Mouse (Mus musculus): ENCODE measurements around the gene Vsig10.
"Not testable (repeated sequence)": the region's sequence is repeated elsewhere in the genome, so short reads cannot be mapped to it uniquely, and the experiment has no call there.

Vsig10 gene

GRCm38 (mm10) chr5:117303691-117304579 is 14.9 kb upstream of the Vsig10 start:
- no peak for DNase-seq

- DNase-seq = peak; percentile 86 to 93
These were observed 13.9 kb upstream of the Vsig10 start for GRCm38 (mm10) chr5:117304947-117305346.

DNA sequence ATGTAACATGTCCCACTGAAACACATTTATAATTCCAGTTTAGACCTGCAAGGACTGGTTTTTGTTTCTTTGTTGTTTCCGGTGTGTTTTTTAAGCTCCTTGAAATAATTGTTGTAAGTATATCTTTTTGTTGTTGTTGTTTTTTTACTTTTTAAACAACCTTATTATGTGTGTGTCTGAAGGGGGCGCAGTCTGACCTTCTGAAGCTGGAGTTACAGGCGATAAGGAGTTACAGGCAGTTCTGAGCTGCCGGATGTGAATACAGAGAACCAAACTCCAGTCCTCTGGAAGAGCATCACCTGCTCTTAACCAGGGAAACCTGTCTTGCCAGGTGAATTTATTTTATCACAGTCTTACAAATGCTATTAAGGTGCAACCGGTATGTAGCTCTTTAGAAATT is 13.1 kb upstream of the Vsig10 start:
- DNase-seq = no peak

- DNase-seq = no peak
These were observed 12.1 kb upstream of the Vsig10 start for GRCm38 (mm10) chr5:117306826-117307225.

DNA sequence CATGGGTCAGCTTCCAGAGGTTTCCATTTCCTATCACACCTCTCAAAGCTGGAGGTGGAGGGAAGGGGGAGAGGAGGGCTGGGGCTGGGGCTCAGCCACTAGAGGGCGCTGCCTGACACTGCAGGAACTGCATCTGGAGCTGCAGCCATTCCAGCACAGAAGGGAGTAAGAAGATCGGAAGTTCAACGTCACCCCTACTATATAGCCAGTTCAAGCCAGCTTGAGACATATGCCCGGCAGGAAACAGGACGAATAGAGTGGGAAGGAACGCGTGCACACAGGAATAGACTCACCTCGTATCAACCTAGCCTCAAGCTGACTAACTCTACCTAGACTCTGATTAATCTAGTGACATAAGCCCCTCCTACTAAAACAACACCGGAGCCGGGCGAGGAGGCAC is 11.2 kb upstream of the Vsig10 start:
- peak; percentile 52 to 76 for DNase-seq

DNA sequence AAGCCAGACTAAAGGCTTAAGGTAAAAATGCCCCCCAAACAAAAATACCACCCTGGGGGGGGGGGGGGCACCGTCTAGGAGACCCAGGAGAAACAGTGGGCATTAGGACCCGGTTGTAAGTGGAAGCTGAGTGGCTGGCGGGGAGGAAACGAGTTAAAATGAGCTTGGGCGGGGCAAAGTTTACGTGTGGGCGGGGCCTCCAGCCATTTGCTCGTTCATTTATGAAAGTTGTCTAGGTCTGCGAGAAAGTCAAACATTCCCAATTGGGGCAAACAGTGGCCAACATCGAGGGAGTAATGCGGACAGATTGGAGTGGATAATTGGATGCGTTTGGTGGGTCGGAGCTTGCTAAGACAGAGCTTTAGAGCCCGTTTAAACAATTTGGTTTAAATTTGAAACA is 5.5 kb upstream of the Vsig10 start:
- DNase-seq = no peak

GRCm38 (mm10) chr5:117313909-117314308 is 5.0 kb upstream of the Vsig10 start:
- no peak for DNase-seq

- peak in 1 of 2 experiments; percentile 17 for DNase-seq
These were observed 4.1 kb upstream of the Vsig10 start for GRCm38 (mm10) chr5:117314587-117315428.

- no peak for DNase-seq
These were observed 4.9 kb downstream of the Vsig10 start for GRCm38 (mm10) chr5:117323751-117324150.

GRCm38 (mm10) chr5:117326408-117326807 is 7.5 kb downstream of the Vsig10 start:
- no peak for DNase-seq

GRCm38 (mm10) chr5:117330457-117330856 is 11.6 kb downstream of the Vsig10 start:
- no peak for DNase-seq

DNA sequence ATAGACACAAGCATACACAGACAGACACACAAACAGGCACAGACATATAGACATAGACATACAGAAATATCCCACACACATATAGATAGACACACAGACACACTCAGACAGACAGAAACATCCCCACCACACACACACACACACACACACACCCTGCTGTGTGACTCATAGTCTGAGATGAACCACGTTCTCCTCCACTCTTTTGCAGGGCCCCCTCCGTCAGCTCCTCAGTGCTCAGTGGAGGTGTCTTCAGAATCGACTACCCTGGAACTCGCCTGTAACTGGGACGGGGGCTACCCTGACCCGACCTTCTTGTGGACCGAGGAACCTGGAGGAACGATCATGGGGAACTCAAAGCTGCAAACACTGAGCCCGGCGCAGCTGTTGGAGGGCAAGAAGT is 19.1 kb downstream of the Vsig10 start:
- DNase-seq = no peak

GRCm38 (mm10) chr5:117338503-117338902 is 19.6 kb downstream of the Vsig10 start:
- no peak for DNase-seq

DNA sequence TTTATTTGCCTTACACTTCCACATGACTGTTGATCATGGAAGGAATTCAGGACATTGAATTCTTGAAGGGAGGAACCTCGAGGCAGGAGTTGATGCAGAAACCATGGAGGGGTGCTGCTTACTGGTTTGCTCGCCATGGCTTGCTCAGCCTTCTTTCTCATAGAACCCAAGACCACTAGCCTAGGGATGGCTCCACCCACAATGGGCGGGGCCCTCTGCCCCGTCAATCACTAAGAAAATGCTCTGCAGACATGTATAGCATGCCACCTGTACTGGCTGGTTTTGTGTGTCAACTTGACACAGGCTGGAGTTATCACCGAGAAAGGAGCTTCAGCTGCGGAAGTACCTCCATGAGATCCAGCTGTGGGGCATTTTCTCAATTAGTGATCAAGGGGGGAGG is 21.2 kb downstream of the Vsig10 start:
- no peak for DNase-seq

DNA sequence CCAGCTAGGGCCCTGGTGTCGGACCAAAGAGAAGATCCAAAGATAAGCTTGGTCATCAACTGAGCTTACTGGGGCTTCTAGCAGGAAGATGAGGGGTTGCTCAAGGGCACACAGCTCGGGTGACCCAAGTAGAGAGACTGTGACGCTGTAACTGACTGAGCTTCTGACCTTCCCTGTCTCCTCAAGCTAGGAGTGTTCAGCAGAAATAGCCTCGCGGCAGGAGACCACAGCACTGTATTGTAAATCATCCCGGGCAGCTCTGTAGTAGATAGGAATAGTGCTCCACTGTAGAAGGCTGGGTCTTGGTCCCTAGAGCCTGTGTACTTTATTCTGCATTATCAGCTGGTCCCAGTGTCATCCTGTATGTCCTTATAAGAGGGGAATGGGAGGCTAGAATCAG is 23.0 kb downstream of the Vsig10 start:
- DNase-seq = no peak

GRCm38 (mm10) chr5:117344496-117344895 is 25.6 kb downstream of the Vsig10 start:
- not testable (repeated sequence) for DNase-seq

DNA sequence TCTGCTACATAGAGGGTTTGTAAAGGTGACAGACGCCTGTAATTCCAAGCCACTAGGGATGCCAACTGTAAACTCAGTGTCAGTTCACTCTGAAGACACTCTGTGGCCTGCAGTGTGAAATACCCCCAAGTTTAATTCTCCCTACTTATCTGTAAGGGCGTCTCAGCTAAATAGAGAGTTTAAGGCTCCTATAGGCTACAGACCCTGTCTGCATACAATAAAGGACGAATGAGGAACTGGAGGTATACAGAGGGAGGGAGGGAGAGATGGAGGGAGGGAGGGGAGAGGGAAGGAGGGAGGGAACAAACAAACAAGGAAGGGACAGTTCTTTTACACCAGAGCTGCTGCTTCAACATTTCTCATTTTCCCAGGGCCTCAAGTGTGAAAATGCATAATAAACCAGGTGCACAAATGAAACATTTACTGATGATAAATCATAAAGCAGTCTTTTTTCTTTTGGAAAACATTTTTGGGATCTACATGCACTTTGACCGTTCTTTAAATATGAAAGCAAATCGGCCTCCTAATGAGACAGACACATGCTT is 26.6 kb downstream of the Vsig10 start:
- DNase-seq = no peak

GRCm38 (mm10) chr5:117346281-117346680 is 27.4 kb downstream of the Vsig10 start:
- DNase-seq = no peak

- DNase-seq = no peak
These were observed 28.1 kb downstream of the Vsig10 start for GRCm38 (mm10) chr5:117347011-117347410.

GRCm38 (mm10) chr5:117347838-117348237 is 29.0 kb downstream of the Vsig10 start:
- no peak for DNase-seq

- peak; percentile 61 to 88 for DNase-seq
These were observed 29.4 kb downstream of the Vsig10 start for GRCm38 (mm10) chr5:117348279-117348678.

GRCm38 (mm10) chr5:117354121-117354520 is 35.2 kb downstream of the Vsig10 start:
- no peak for DNase-seq

GRCm38 (mm10) chr5:117355648-117356303 is 36.9 kb downstream of the Vsig10 start:
- no peak for DNase-seq
